Mouse (Mus musculus) megakaryocyte, embryonic 14.5 days (primary cell): ENCODE data around the gene Pnmt. TPM values are rescaled to one million over a fixed set of nuclear protein-coding genes. Genes with fewer than 3 reads are reported as not detected.

Source experiments
- H3K27me3 ChIP-seq: replicated peaks from 2 replicates; pipeline ENCODE3; 2012; ENCODE audit warnings: inconsistent platforms
- H3K36me3 ChIP-seq: replicated peaks from 2 replicates; pipeline ENCODE3; 2012; ENCODE audit warnings: low read length, inconsistent platforms, mixed read lengths
- H3K4me1 ChIP-seq: 2 replicates; pipeline ENCODE4 v1.6.1; 2012; ENCODE audit warnings: inconsistent platforms
- H3K4me3 ChIP-seq: replicated peaks from 2 replicates; pipeline ENCODE3; 2012; ENCODE audit warnings: moderate library complexity, mild to moderate bottlenecking, inconsistent platforms
- H3K9me3 ChIP-seq: 2 replicates; pipeline ENCODE4 v1.6.1; 2012; ENCODE audit warnings: inconsistent platforms
- FLI1 ChIP-seq: IDR thresholded peaks from 2 replicates; pipeline ENCODE4 v1.6.1; 2012; ENCODE audit warnings: low read length, inconsistent platforms, mixed read lengths
- GATA1 ChIP-seq: IDR thresholded peaks from 3 replicates; pipeline ENCODE4 v1.6.1; 2012; ENCODE audit warnings: mixed read lengths, low read length, inconsistent platforms, borderline replicate concordance
- polyA plus RNA-seq: library from polyadenylated mRNA; stranded (reverse); fragments of >175 nt; gene quantifications from 2 replicates; pipeline ENCODE4 v1.2.3, GENCODE M21; 2012; ENCODE audit warnings: low replicate concordance; ENCODE audit not compliant: insufficient read depth

Gene Pnmt
- polyA plus RNA-seq, 1 experiment = not detected

DNA sequence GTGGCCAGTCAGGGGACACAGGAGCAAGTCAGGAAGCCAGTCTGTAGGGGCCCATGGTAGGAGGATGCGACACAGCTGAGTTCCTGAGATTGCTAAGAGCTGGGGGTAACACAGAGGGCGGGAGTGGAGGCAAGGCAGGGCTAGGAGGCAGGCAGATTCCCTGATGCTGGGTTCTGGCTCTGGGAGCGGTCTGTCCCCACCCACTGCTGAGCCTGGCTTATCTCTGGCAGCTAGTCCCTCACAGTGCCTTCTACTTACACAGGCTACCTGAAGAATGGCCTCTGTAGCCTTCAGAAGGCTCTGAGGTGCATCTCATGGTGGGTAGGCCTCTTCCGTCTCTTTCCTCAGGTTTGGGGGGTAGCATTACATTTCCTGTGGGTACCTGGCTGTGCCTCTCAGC lies 6.4 kb downstream of the Pnmt start:
- TF ChIP-seq FLI1 = no peak
- no peak for TF ChIP-seq GATA1
- no peaks in the 10 kb centered on the region for H3K36me3 ChIP-seq
- no peaks in the 10 kb centered on the region for H3K9me3 ChIP-seq
- peaks cover 49% of the 10 kb centered on the region for H3K4me1 ChIP-seq
- peaks cover 74% of the 10 kb centered on the region for H3K27me3 ChIP-seq
- peak overlapping the region; percentile 67 for H3K4me3 ChIP-seq

- TF ChIP-seq GATA1 = no peak
- TF ChIP-seq FLI1 = no peak
- no peaks in the 10 kb centered on the region for H3K9me3 ChIP-seq
- H3K4me3 ChIP-seq = peak overlapping the region; percentile 79
- peaks cover 72% of the 10 kb centered on the region for H3K27me3 ChIP-seq
- H3K36me3 ChIP-seq = no peaks in the 10 kb centered on the region
- peaks cover 49% of the 10 kb centered on the region for H3K4me1 ChIP-seq
Observed at GRCm38 (mm10) chr11:98393317-98393716, 7.1 kb downstream of the Pnmt start.

GRCm38 (mm10) chr11:98394301-98394700 lies 8.1 kb downstream of the Pnmt start:
- Histone ChIP-seq H3K36me3 (no peaks in the 10 kb centered on the region), H3K4me3 (no peak overlapping the region), H3K27me3 (peaks cover 62% of the 10 kb centered on the region), H3K9me3 (no peaks in the 10 kb centered on the region), H3K4me1 (peaks cover 42% of the 10 kb centered on the region)
- TF ChIP-seq FLI1 (no peak), GATA1 (no peak)

DNA sequence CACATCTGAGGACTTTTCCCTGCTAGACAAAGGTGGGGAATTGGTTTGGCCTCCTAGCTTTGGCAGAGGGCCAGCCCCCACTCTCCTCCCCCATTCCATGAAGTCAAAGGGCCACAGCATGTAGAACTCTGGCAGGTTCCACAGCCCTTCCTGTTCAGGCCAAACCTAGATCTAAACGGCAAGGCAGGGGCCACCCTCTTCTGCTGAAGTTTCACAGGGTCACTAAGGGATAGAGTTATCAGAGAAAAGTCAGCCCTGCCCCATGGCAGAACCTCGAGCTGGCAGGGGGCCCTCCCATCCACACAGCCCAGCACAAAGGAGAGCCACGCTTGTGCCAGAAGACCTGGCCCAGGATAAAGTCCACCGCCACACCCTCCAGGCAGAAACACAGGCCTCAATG lies 8.8 kb downstream of the Pnmt start:
- H3K27me3 ChIP-seq = peaks cover 55% of the 10 kb centered on the region
- no peaks in the 10 kb centered on the region for H3K9me3 ChIP-seq
- no peaks in the 10 kb centered on the region for H3K36me3 ChIP-seq
- TF ChIP-seq FLI1 = no peak
- no peak for TF ChIP-seq GATA1
- peaks cover 48% of the 10 kb centered on the region for H3K4me1 ChIP-seq
- no peak overlapping the region for H3K4me3 ChIP-seq

DNA sequence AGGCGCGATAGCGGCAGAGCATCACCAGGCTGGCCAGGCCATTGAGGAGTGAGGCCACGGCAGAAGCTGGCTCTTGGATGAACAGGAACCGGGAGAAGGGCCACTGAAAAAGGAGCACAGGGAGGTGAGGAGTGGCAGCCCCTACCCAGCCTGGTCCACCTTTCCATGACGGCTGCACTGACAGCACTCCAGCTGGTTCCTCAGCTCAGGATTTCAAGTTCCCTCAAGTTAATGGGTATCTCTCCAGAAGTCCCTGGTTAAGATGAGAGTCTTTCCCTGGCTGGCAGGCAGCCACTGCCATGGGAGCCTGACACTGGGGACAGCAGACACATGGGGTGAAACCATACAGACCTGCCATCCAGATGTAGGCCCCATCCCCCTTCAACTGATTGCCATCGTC lies 11.7 kb downstream of the Pnmt start:
- TF ChIP-seq GATA1 = no peak
- no peak for TF ChIP-seq FLI1
- Histone ChIP-seq H3K36me3 (no peaks in the 10 kb centered on the region), H3K4me1 (peaks cover 43% of the 10 kb centered on the region), H3K27me3 (peaks cover 30% of the 10 kb centered on the region), H3K4me3 (no peak overlapping the region), H3K9me3 (no peaks in the 10 kb centered on the region)

DNA sequence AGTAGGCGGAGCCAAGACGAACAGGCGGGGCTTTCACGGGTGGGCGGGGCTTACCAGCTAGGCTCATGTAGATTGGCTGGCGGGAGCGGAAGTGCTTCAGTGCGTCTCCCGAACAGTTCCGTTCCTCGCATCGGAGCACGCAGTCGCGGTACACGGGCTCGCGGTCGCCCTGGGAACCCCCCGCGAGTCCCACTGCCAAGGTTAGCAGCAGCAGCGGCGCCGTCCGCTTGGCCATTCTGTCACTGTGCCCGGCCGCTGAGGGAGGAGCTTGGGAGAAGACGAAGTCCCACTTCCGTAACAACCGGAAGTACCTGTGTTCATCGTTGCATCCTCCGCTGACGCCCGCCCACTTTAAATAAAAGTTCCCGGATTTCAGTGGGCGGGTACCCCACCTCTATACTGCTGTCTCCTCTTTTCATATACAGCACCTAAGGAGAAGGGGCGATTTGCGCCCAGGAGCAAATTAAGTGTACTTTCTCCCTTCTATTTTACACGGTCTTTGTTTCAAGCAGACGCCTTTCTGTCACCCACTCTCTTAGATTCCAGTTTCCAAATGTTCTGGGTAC lies 14.0 kb downstream of the Pnmt start, which contains the start of gene Pgap3:
TSS of gene Pgap3 (minus strand) at position 330 of the 566 bp plus-strand sequence.
- H3K27me3 ChIP-seq = peaks cover 24% of the 10 kb centered on the region
- no peak for TF ChIP-seq GATA1
- TF ChIP-seq FLI1 = peak; percentile 46; the same call in 1 of the 2 replicates
- no peaks in the 10 kb centered on the region for H3K36me3 ChIP-seq
- no peaks in the 10 kb centered on the region for H3K9me3 ChIP-seq
- H3K4me1 ChIP-seq = peaks cover 20% of the 10 kb centered on the region
- H3K4me3 ChIP-seq = peak within 1 kb of the TSS; percentile 96

- Histone ChIP-seq H3K4me1 (peaks cover 18% of the 10 kb centered on the region), H3K27me3 (peaks cover 23% of the 10 kb centered on the region), H3K36me3 (no peaks in the 10 kb centered on the region), H3K4me3 (peak overlapping the region; percentile 96), H3K9me3 (no peaks in the 10 kb centered on the region)
- TF ChIP-seq FLI1 = no peak
- no peak for TF ChIP-seq GATA1
Observed at GRCm38 (mm10) chr11:98400816-98401215, 14.6 kb downstream of the Pnmt start.

GRCm38 (mm10) chr11:98406621-98407020 lies 20.4 kb downstream of the Pnmt start:
- H3K36me3 ChIP-seq = no peaks in the 10 kb centered on the region
- H3K4me1 ChIP-seq = no peaks in the 10 kb centered on the region
- H3K9me3 ChIP-seq = no peaks in the 10 kb centered on the region
- TF ChIP-seq FLI1 = no peak
- no peak for TF ChIP-seq GATA1
- no peak overlapping the region for H3K4me3 ChIP-seq
- peaks cover 59% of the 10 kb centered on the region for H3K27me3 ChIP-seq

- Histone ChIP-seq H3K9me3 (no peaks in the 10 kb centered on the region), H3K4me1 (peaks cover 18% of the 10 kb centered on the region), H3K4me3 (no peak overlapping the region), H3K36me3 (no peaks in the 10 kb centered on the region), H3K27me3 (peaks cover 74% of the 10 kb centered on the region)
- TF ChIP-seq FLI1 (no peak), GATA1 (no peak)
Observed at GRCm38 (mm10) chr11:98408872-98409271, 22.6 kb downstream of the Pnmt start.

DNA sequence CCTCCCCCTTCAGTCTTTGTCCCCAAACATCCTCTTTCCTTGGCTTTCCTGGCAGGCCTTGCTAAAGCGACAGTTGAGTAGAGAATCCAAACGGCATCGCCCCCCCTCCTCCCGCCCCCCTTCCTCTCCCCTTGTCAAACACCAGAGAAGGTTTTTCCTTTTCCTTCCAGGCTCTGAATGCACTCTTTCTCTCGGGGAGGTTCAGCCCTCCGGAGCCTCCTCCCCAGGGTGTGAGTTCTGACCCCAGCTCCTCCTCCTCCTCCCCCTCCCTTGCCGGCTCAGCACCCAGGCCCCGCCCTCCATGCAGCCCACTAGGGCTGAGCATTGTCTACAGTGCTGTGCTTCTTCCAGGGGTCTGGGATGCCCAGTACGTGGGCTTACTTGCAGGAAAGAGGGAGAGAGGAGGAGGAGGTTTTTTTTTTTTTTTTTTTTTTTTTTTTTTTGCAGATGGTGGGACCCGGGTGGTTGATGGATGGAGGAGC lies 23.1 kb downstream of the Pnmt start:
- H3K9me3 ChIP-seq = no peaks in the 10 kb centered on the region
- peaks cover 23% of the 10 kb centered on the region for H3K4me1 ChIP-seq
- TF ChIP-seq GATA1 = no peak
- no peak for TF ChIP-seq FLI1
- no peak overlapping the region for H3K4me3 ChIP-seq
- H3K36me3 ChIP-seq = no peaks in the 10 kb centered on the region
- H3K27me3 ChIP-seq = peaks cover 77% of the 10 kb centered on the region
